Mouse (Mus musculus) midbrain, embryonic 12.5 days (tissue): ENCODE results near the gene Gm10309. TPM values are rescaled to one million over a fixed set of nuclear protein-coding genes. Genes with fewer than 3 reads are reported as not detected.

Experiments
- ATAC-seq: fragments of 200-750 bp; cut with Nextera tagmentation; 2 replicates; pipeline ENCODE4 v1.8.0; 2017; ENCODE audit warnings: low read depth, moderate TSS enrichment, moderate library complexity; ENCODE audit not compliant: low FRiP score
- H3K27ac ChIP-seq: fragments of 300-500 bp; sonication (generic); replicated peaks from 2 replicates; pipeline ENCODE4 v1.5.1; 2016; ENCODE audit warnings: mild to moderate bottlenecking
- H3K27me3 ChIP-seq: fragments of 300-500 bp; sonication (generic); 2 replicates; pipeline ENCODE4 v1.6.1; 2016; ENCODE audit warnings: mild to moderate bottlenecking
- H3K36me3 ChIP-seq: fragments of 300-500 bp; sonication (generic); 2 replicates; pipeline ENCODE4 v1.6.1; 2016
- H3K4me1 ChIP-seq: fragments of 300-500 bp; sonication (generic); 2 replicates; pipeline ENCODE4 v1.6.1; 2016
- H3K4me2 ChIP-seq: fragments of 300-500 bp; sonication (generic); replicated peaks from 2 replicates; pipeline ENCODE4 v1.6.1; 2016; ENCODE audit warnings: mild to moderate bottlenecking, moderate library complexity
- H3K4me3 ChIP-seq: fragments of 300-500 bp; sonication (generic); 2 replicates; pipeline ENCODE4 v1.5.1; 2016; ENCODE audit warnings: mild to moderate bottlenecking
- H3K9ac ChIP-seq: fragments of 300-500 bp; sonication (generic); replicated peaks from 2 replicates; pipeline ENCODE4 v1.6.1; 2016; ENCODE audit warnings: mild to moderate bottlenecking, moderate library complexity
- H3K9me3 ChIP-seq: fragments of 300-500 bp; sonication (generic); 2 replicates; pipeline ENCODE4 v1.6.1; 2016; ENCODE audit warnings: mild to moderate bottlenecking
- WGBS: fragments of 180-500 bp; shearing (Covaris S2); methylation state at CpG from one replicate; pipeline ENCODE4 v1.1.7; 2016; 5-methylcytosine and 5-hydroxymethylcytosine counted together
- polyA plus RNA-seq: library from polyadenylated mRNA; unstranded; fragments of >200 nt; fragmentation: Nextera tagmentation; extraction: Ambion mirVana; gene quantifications from 2 replicates; pipeline ENCODE4 v1.2.1, GENCODE M21; 2016

Gm10309 gene
- polyA plus RNA-seq, 1 experiment from 2014 or later: 0.42 TPM

DNA sequence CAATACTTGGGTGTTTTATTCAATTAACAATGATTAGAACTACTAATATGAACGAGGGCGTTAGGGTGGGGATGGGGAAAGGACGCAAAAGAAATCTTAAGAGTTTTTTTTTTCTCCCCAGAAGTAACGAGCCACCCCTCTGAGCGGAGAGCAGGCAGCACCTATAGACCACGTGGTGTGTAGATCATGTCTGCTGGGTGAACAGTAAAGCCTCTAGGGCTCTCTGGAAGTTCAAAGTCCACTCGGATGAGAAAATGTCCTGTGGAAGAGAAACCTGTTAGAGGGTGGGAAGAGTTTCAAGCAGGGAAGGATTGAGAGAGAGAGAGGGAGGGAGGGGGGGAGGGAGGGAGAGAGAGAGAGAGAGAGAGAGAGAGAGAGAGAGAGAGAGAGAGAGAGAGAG is 38.6 kb downstream of the Gm10309 start:
- no peak overlapping the region for H3K27ac ChIP-seq
- no peak for ATAC-seq
- 36% methylated on average over 7 of the region's 7 CpGs for WGBS
- H3K4me1 ChIP-seq: peaks cover 45% of the 10 kb centered on the region
- no peaks in the 10 kb centered on the region for H3K36me3 ChIP-seq
- no peak overlapping the region for H3K4me3 ChIP-seq
- H3K27me3 ChIP-seq: peaks cover 90% of the 10 kb centered on the region
- 0 out of 2 replicates have a peak overlapping the region, but pooled peaks have one; percentile 19 for H3K4me2 ChIP-seq
- H3K9ac ChIP-seq: no peak overlapping the region
- no peaks in the 10 kb centered on the region for H3K9me3 ChIP-seq

DNA sequence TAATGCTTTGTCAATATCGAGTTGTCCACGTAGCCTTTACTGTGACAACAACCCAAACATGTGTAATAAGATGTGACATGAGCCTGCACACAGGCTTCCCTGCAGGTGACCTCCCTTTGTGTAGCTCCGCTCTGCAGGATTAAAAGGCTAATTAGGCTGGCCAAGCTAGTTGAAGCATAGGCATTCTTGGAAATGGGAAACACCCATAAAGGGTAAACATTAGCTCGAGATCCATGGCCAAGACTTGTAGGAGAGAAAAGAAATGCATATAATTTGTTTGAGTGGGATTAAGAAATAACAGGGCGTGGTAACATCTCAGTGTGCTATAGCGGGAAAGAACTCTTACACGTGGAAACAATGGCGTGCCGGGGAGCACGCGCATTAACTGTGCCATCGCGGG is 39.2 kb downstream of the Gm10309 start:
- H3K27me3 ChIP-seq: peaks cover 88% of the 10 kb centered on the region
- H3K4me1 ChIP-seq: peaks cover 45% of the 10 kb centered on the region
- 18% methylated on average over 13 of the region's 13 CpGs for WGBS
- peak; percentile 68; the same call in 1 of the 2 replicates for ATAC-seq
- peak overlapping the region; percentile 19; the same call in 1 of the 2 replicates for H3K4me2 ChIP-seq
- no peak overlapping the region for H3K27ac ChIP-seq
- no peak overlapping the region for H3K9ac ChIP-seq
- no peaks in the 10 kb centered on the region for H3K36me3 ChIP-seq
- no peaks in the 10 kb centered on the region for H3K9me3 ChIP-seq
- H3K4me3 ChIP-seq: no peak overlapping the region

DNA sequence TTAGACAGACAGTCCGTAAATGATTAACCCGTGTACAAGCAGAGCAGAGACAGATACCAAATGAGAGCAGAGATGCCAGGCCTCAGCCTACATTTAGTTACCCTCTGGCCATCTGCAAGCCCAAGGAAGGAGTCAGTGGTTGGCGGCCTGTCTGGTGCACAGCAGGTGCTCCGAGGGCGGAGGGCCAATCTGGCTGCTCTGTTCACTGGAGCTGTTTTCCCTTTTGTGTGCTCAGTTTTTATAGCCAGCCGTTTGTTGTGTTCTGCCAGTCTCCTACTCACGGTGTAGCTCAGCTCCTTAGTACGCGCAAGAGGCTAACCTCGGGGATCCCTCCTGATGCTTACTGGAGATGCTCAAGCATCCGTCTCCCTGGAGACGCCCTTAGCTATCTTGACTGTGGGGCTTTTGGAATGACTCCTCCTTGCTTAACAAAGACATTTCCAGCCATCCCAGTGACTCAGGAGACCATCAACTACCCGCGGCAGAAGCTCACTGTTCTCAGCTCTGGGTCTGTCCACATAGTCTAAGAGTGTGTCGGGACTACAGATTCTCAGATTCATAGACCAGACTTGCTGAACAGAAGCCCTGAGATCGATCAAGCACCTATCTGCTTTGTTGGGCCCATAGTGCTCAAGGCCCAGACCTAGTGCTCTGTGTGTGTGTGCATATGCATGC is 40.2 kb downstream of the Gm10309 start:
- H3K27ac ChIP-seq: no peak overlapping the region

DNA sequence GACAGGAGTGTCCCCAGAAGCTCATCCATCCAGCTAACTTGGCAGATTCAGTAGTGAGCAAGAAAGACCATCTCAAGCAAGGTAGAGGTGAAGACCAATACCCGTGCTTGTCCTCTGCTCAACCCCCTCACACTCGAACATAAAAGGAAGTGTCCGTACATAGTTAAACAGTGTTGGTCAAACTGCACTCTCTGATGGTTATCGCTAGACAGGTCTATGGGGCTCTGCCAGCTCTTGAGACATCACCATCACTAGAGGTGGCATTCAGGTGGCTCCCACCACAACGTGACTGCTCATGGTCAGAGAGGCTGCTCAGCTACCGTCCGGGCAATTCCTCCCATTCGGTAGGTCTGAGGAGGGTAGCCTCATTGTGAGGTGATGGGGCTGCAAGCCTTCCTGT is 40.8 kb downstream of the Gm10309 start:
- no peaks in the 10 kb centered on the region for H3K36me3 ChIP-seq
- 91% methylated on average over 8 of the region's 8 CpGs for WGBS
- no peak overlapping the region for H3K9ac ChIP-seq
- peaks cover 71% of the 10 kb centered on the region for H3K27me3 ChIP-seq
- H3K9me3 ChIP-seq: no peaks in the 10 kb centered on the region
- no peak overlapping the region for H3K4me3 ChIP-seq
- H3K4me1 ChIP-seq: peaks cover 44% of the 10 kb centered on the region
- no peak overlapping the region for H3K27ac ChIP-seq
- H3K4me2 ChIP-seq: no peak overlapping the region
- ATAC-seq: no peak

More for the DNA sequence above, 40.2 kb downstream of the Gm10309 start:
- peaks cover 45% of the 10 kb centered on the region for H3K4me1 ChIP-seq
- H3K4me2 ChIP-seq: no peak overlapping the region
- no peak overlapping the region for H3K9ac ChIP-seq
- H3K9me3 ChIP-seq: no peaks in the 10 kb centered on the region
- 42% methylated on average over 16 of the region's 16 CpGs for WGBS
- no peaks in the 10 kb centered on the region for H3K36me3 ChIP-seq
- H3K4me3 ChIP-seq: no peak overlapping the region
- ATAC-seq: 0 out of 2 replicates have a peak, but pooled peaks have one; percentile 31
- peaks cover 78% of the 10 kb centered on the region for H3K27me3 ChIP-seq

DNA sequence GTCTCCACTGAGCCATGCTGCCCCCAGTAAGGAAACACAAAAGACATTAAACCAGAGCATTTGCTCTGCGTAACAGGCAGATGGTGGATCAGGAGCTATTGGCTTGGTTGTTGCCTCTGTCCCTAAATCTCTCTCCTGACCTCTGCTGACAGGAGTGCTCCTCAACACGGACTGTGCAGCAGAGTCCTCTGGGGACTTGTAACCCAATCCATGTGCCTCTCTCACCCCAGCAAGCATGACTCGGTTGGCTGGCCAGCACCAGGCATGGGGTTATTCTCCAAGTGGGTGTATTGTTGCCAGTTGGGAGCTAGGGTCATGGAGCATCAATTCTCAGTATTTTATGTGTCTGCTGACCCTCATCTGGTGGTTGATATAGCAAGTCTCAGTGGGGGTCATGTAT is 41.7 kb downstream of the Gm10309 start:
- Histone ChIP-seq H3K27me3 (peaks cover 63% of the 10 kb centered on the region), H3K4me1 (peaks cover 38% of the 10 kb centered on the region), H3K27ac (no peak overlapping the region), H3K4me3 (no peak overlapping the region), H3K9me3 (no peaks in the 10 kb centered on the region), H3K36me3 (no peaks in the 10 kb centered on the region), H3K9ac (no peak overlapping the region), H3K4me2 (no peak overlapping the region)
- 75% methylated on average over 3 of the region's 3 CpGs for WGBS
- ATAC-seq: no peak

DNA sequence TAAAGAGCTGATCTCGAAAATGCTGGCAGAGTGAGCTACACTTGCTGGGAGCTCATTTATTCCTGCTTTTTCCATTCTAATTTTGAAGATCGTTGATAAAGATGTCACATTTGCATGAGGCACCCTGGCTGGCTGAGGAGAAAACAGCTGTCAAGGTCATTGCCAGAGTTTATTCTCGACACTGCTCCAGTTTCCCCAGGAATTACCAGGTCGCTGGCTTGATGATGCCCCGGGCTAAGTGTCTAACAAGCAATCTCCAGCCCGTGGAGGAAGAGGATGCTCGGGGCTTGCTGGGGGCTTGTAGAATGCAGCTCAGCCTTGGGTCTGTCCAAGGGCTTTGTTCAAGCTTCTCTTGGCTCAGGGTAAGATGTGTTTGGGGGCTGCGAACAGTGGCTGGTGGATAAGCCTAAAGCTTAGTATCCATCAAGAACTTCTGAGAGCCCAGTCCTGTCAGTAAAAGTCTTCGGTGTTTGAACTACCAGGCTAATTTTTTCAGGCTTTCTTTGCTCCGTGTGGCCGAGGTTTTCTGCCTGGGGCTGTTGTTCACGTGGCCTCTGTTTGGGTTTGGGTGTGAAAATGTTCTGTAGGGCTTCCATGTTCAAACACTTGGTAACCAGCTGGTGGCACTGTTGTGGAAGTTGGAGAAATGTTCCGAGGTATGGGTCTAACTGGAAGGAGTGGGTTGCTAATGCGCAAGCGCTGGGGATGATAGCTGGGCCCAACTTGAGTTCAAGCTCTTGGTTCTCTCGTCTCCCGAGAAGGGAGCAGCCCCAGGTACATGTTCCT is 44.2 kb downstream of the Gm10309 start:
- Histone ChIP-seq H3K4me3 (no peak overlapping the region), H3K27me3 (peaks cover 44% of the 10 kb centered on the region), H3K4me2 (no peak overlapping the region), H3K36me3 (no peaks in the 10 kb centered on the region), H3K9me3 (no peaks in the 10 kb centered on the region), H3K9ac (no peak overlapping the region), H3K4me1 (peaks cover 14% of the 10 kb centered on the region), H3K27ac (no peak overlapping the region)
- 76% methylated on average over 17 of the region's 17 CpGs for WGBS
- no peak for ATAC-seq

DNA sequence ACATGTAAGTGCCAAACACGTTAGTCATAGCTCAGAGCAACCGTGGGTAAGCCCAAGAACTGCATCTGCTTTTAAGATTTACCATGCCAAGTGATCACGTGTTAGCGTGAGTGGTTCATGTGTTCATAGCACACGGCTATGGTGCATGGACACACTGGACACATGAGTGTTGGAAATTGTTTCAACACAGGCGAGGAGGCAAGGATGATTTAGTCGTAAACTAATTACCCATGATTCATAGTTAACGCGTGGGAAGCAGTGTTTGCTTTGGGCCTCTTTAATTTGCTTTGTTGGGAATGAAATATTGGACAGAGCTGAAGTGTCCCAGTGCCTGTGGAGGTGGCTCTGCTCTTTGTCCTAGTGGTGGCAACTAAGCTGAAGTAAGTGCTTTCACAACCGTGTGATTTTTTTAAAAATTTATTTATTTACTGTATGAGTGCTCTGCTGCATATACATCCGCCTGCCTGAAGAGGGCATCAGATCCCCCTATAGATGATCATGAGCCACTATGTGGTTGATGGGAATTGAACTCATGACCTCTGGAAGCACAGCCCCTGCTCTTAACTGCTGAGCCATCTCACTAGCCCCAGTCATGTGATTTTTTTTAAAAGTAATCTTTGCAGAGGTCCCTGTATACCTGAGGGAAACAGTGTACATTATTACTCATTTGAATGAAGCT is 46.6 kb downstream of the Gm10309 start:
- H3K27me3 ChIP-seq: peaks cover 23% of the 10 kb centered on the region
- H3K9me3 ChIP-seq: no peaks in the 10 kb centered on the region
- no peak overlapping the region for H3K27ac ChIP-seq
- H3K4me1 ChIP-seq: no peaks in the 10 kb centered on the region
- no peak for ATAC-seq
- no peak overlapping the region for H3K4me3 ChIP-seq
- WGBS: 81% methylated on average over 11 of the region's 11 CpGs
- H3K9ac ChIP-seq: no peak overlapping the region
- H3K4me2 ChIP-seq: no peak overlapping the region
- no peaks in the 10 kb centered on the region for H3K36me3 ChIP-seq

DNA sequence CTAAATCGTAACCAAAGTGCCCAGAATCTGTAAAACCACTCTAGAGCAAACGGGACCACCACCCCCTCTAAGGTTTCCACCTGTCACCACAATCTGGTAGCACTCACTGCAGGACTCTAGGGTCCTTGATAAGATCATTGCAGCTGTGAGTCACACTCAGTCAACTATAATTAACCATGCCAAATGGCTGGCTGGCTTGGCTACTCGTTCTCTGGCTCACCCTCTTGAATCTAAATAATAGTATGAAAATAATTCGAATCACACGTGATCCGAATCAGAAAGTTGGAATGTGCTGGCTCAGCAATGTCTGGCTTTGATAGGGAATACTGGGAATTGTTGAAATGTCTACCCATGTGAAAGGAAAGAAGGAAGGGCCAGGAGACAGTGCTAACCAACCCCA is 48.5 kb downstream of the Gm10309 start:
- ATAC-seq: no peak
- 85% methylated on average over 6 of the region's 6 CpGs for WGBS

DNA sequence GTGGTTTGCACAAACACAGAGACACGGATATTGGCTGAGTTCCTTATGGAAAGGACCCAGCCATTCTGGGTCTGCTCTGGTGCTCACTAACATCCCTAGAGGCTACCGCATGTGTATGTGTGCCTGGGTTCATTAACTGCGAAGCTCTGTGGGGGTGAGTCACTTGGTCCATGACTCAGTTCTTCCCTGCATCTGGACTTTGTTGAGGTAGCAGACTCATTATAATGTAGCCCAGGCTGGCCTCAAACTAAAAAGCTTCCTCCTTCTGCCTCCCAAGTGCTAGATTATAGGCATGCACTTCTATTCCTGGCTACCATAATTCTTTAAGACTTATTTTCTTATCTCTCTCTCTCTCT is 50.7 kb downstream of the Gm10309 start:
- WGBS: 87% methylated on average over 3 of the region's 3 CpGs
- no peak for ATAC-seq
- Histone ChIP-seq H3K27ac (no peak overlapping the region), H3K36me3 (no peaks in the 10 kb centered on the region), H3K27me3 (no peaks in the 10 kb centered on the region), H3K9me3 (no peaks in the 10 kb centered on the region), H3K4me1 (no peaks in the 10 kb centered on the region), H3K9ac (no peak overlapping the region), H3K4me3 (no peak overlapping the region), H3K4me2 (no peak overlapping the region)

More for the DNA sequence above, 48.5 kb downstream of the Gm10309 start:
- Histone ChIP-seq H3K9ac (no peak overlapping the region), H3K4me3 (no peak overlapping the region), H3K27ac (no peak overlapping the region), H3K4me2 (no peak overlapping the region), H3K9me3 (no peaks in the 10 kb centered on the region), H3K36me3 (no peaks in the 10 kb centered on the region), H3K4me1 (no peaks in the 10 kb centered on the region), H3K27me3 (peaks cover 5% of the 10 kb centered on the region; the same call in 1 of the 2 replicates)

DNA sequence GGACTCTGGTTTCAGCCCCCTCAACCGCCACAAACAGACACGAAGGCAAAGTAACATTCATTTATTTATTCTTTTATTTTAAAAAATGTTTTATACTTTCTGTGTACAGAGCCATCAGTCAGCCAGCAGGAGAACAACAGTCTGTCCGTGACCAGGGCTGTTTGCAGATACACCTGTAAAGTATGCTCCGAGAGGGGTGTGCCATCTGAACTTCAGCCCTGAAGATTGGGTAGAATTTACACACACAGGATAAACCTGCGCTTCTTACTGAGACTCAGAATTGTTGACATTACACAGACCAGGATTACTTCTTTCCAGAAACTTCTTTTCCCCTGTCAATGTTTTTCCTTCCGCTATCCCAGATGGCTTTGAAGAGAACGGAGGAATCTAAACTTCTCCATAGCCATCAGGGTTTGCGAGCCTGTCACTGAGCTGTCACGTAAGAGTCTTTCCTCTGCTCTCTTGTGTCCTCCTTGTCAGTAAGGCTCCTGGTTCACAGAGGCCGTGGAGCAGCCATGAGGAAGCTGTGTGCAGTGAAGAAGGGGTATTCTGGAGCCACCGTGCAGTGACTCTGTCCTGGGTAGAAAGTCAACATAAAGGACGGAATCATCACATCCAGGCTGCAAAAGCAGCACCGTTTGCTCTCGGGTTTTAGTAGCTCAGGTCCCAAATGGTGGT is 51.2 kb downstream of the Gm10309 start:
- ATAC-seq: no peak
- Histone ChIP-seq H3K36me3 (no peaks in the 10 kb centered on the region), H3K27me3 (no peaks in the 10 kb centered on the region), H3K4me1 (no peaks in the 10 kb centered on the region), H3K9ac (no peak overlapping the region), H3K27ac (no peak overlapping the region), H3K4me2 (no peak overlapping the region), H3K4me3 (no peak overlapping the region), H3K9me3 (no peaks in the 10 kb centered on the region)
- WGBS: 86% methylated on average over 14 of the region's 14 CpGs

DNA sequence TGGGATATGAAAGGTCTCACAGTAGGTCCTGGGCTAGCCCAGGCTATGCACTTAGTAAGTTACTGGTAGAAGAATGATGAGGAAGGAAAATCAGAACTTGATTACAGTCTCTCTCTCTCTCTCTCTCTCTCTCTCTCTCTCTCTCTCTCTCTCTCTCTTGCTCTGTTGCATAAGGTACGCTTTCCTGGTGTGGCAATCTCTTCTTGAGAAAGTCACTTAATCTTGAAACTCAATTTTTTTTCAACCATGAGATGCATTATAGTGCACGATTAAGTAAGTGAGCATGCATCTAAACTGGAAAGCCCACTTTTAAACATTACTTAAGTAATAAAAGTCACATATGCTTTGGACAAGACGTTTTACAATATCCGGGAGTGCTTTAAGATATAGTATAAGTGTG is 52.1 kb downstream of the Gm10309 start:
- H3K9me3 ChIP-seq: peaks cover 1% of the 10 kb centered on the region; the same call in 1 of the 2 replicates
- no peak overlapping the region for H3K4me3 ChIP-seq
- 92% methylated on average over 4 of the region's 4 CpGs for WGBS
- H3K36me3 ChIP-seq: no peaks in the 10 kb centered on the region
- no peaks in the 10 kb centered on the region for H3K27me3 ChIP-seq
- ATAC-seq: no peak
- H3K4me1 ChIP-seq: no peaks in the 10 kb centered on the region
- no peak overlapping the region for H3K4me2 ChIP-seq
- H3K9ac ChIP-seq: no peak overlapping the region
- no peak overlapping the region for H3K27ac ChIP-seq
